Mouse (Mus musculus): Measurements from ENCODE around the gene Prmt7. TPM values are rescaled to one million over a fixed set of nuclear protein-coding genes. Genes with fewer than 3 reads are reported as not detected.

Prmt7 gene
- polyA plus RNA-seq, 1 experiment from 2014 or later, result 43.8 TPM

- Histone ChIP-seq H3K4me3 (replicated peaks; ENCODE audit: low read length) (no peak overlapping the region), H3K27ac (ENCODE audit: low read length) (no peak overlapping the region), H3K9me3 (replicated peaks; ENCODE audit: control insufficient read depth, low read length) (no peaks in the 10 kb centered on the region), H3K4me1 (ENCODE audit: control insufficient read depth, insufficient read depth, low read length) (no peaks in the 10 kb centered on the region), H3K27me3 (ENCODE audit: control insufficient read depth, insufficient read depth, low read length) (no peaks in the 10 kb centered on the region), H3K4me2 (ENCODE audit: low read depth, low read length) (no peak overlapping the region), H3K9ac (ENCODE audit: low read length) (no peak overlapping the region), H3K36me3 (ENCODE audit: control insufficient read depth, insufficient read depth, low read length) (0 out of 2 replicates have a peak, but pooled peaks cover 5% of the 10 kb centered on the region)
- ATAC-seq (ENCODE audit: insufficient read depth, low FRiP score), result no peak
- 86% methylated on average over 5 of the region's 5 CpGs for WGBS
Observed at GRCm38 (mm10) chr8:106237106-106237505, 26.4 kb downstream of the Prmt7 start.

GRCm38 (mm10) chr8:106250186-106250585 is 39.5 kb downstream of the Prmt7 start:
- Histone ChIP-seq H3K27ac (ENCODE audit: low read length) (no peak overlapping the region), H3K4me2 (ENCODE audit: low read depth, low read length) (no peak overlapping the region), H3K9me3 (replicated peaks; ENCODE audit: control insufficient read depth, low read length) (no peaks in the 10 kb centered on the region), H3K27me3 (ENCODE audit: control insufficient read depth, insufficient read depth, low read length) (no peaks in the 10 kb centered on the region), H3K4me1 (ENCODE audit: control insufficient read depth, insufficient read depth, low read length) (no peaks in the 10 kb centered on the region), H3K9ac (ENCODE audit: low read length) (no peak overlapping the region), H3K4me3 (replicated peaks; ENCODE audit: low read length) (no peak overlapping the region), H3K36me3 (ENCODE audit: control insufficient read depth, insufficient read depth, low read length) (0 out of 2 replicates have a peak, but pooled peaks cover 3% of the 10 kb centered on the region)
- no peak for ATAC-seq (ENCODE audit: insufficient read depth, low FRiP score)
- WGBS, result 59% methylated on average over 4 of the region's 4 CpGs

- Histone ChIP-seq H3K9ac (ENCODE audit: low read length) (no peak overlapping the region), H3K36me3 (ENCODE audit: control insufficient read depth, insufficient read depth, low read length) (no peaks in the 10 kb centered on the region; the same call in 1 of the 2 replicates), H3K4me3 (replicated peaks; ENCODE audit: low read length) (no peak overlapping the region), H3K27me3 (ENCODE audit: control insufficient read depth, insufficient read depth, low read length) (no peaks in the 10 kb centered on the region), H3K27ac (ENCODE audit: low read length) (no peak overlapping the region), H3K4me2 (ENCODE audit: low read depth, low read length) (no peak overlapping the region), H3K9me3 (replicated peaks; ENCODE audit: control insufficient read depth, low read length) (no peaks in the 10 kb centered on the region), H3K4me1 (ENCODE audit: control insufficient read depth, insufficient read depth, low read length) (no peaks in the 10 kb centered on the region)
- 48% methylated on average over 1 of the region's 1 CpGs for WGBS
- ATAC-seq (ENCODE audit: insufficient read depth, low FRiP score), result no peak
Observed at GRCm38 (mm10) chr8:106258169-106258568, 47.4 kb downstream of the Prmt7 start.

- Histone ChIP-seq H3K4me1 (ENCODE audit: control insufficient read depth, insufficient read depth, low read length) (no peaks in the 10 kb centered on the region), H3K36me3 (ENCODE audit: control insufficient read depth, insufficient read depth, low read length) (no peaks in the 10 kb centered on the region; the same call in 1 of the 2 replicates), H3K4me2 (ENCODE audit: low read depth, low read length) (no peak overlapping the region), H3K27me3 (ENCODE audit: control insufficient read depth, insufficient read depth, low read length) (no peaks in the 10 kb centered on the region), H3K9me3 (replicated peaks; ENCODE audit: control insufficient read depth, low read length) (no peaks in the 10 kb centered on the region), H3K4me3 (replicated peaks; ENCODE audit: low read length) (no peak overlapping the region), H3K9ac (ENCODE audit: low read length) (no peak overlapping the region), H3K27ac (ENCODE audit: low read length) (no peak overlapping the region)
- no peak for ATAC-seq (ENCODE audit: insufficient read depth, low FRiP score)
- WGBS, result 89% methylated on average over 10 of the region's 10 CpGs
Observed at GRCm38 (mm10) chr8:106259579-106260255, 49.0 kb downstream of the Prmt7 start.

- Histone ChIP-seq H3K4me2 (ENCODE audit: low read depth, low read length) (no peak overlapping the region), H3K9me3 (replicated peaks; ENCODE audit: control insufficient read depth, low read length) (no peaks in the 10 kb centered on the region), H3K27me3 (ENCODE audit: control insufficient read depth, insufficient read depth, low read length) (no peaks in the 10 kb centered on the region), H3K36me3 (ENCODE audit: control insufficient read depth, insufficient read depth, low read length) (no peaks in the 10 kb centered on the region; the same call in 1 of the 2 replicates), H3K27ac (ENCODE audit: low read length) (no peak overlapping the region), H3K4me1 (ENCODE audit: control insufficient read depth, insufficient read depth, low read length) (no peaks in the 10 kb centered on the region), H3K4me3 (replicated peaks; ENCODE audit: low read length) (no peak overlapping the region), H3K9ac (ENCODE audit: low read length) (no peak overlapping the region)
- 82% methylated on average over 4 of the region's 4 CpGs for WGBS
- no peak for ATAC-seq (ENCODE audit: insufficient read depth, low FRiP score)
Observed at GRCm38 (mm10) chr8:106260894-106261293, 50.2 kb downstream of the Prmt7 start.

- Histone ChIP-seq H3K9me3 (replicated peaks; ENCODE audit: control insufficient read depth, low read length) (no peaks in the 10 kb centered on the region), H3K4me1 (ENCODE audit: control insufficient read depth, insufficient read depth, low read length) (no peaks in the 10 kb centered on the region), H3K36me3 (ENCODE audit: control insufficient read depth, insufficient read depth, low read length) (no peaks in the 10 kb centered on the region; the same call in 1 of the 2 replicates), H3K27me3 (ENCODE audit: control insufficient read depth, insufficient read depth, low read length) (no peaks in the 10 kb centered on the region), H3K9ac (ENCODE audit: low read length) (no peak overlapping the region), H3K4me3 (replicated peaks; ENCODE audit: low read length) (no peak overlapping the region), H3K4me2 (ENCODE audit: low read depth, low read length) (no peak overlapping the region), H3K27ac (ENCODE audit: low read length) (no peak overlapping the region)
- ATAC-seq (ENCODE audit: insufficient read depth, low FRiP score), result peak; percentile 44; the same call in 1 of the 2 replicates
- 37% methylated on average over 5 of the region's 5 CpGs for WGBS
Observed at GRCm38 (mm10) chr8:106262343-106262742, 51.6 kb downstream of the Prmt7 start.

- Histone ChIP-seq H3K36me3 (ENCODE audit: control insufficient read depth, insufficient read depth, low read length) (no peaks in the 10 kb centered on the region; the same call in 1 of the 2 replicates), H3K9ac (ENCODE audit: low read length) (no peak overlapping the region), H3K27me3 (ENCODE audit: control insufficient read depth, insufficient read depth, low read length) (no peaks in the 10 kb centered on the region), H3K4me1 (ENCODE audit: control insufficient read depth, insufficient read depth, low read length) (peaks cover 2% of the 10 kb centered on the region; the same call in 1 of the 2 replicates), H3K4me2 (ENCODE audit: low read depth, low read length) (no peak overlapping the region), H3K9me3 (replicated peaks; ENCODE audit: control insufficient read depth, low read length) (no peaks in the 10 kb centered on the region), H3K27ac (ENCODE audit: low read length) (no peak overlapping the region), H3K4me3 (replicated peaks; ENCODE audit: low read length) (no peak overlapping the region)
- WGBS, result 88% methylated on average over 4 of the region's 4 CpGs
- ATAC-seq (ENCODE audit: insufficient read depth, low FRiP score), result no peak
Observed at GRCm38 (mm10) chr8:106263928-106264327, 53.2 kb downstream of the Prmt7 start.

GRCm38 (mm10) chr8:106265398-106265797 is 54.7 kb downstream of the Prmt7 start:
- no peaks in the 10 kb centered on the region for H3K27me3 ChIP-seq (ENCODE audit: control insufficient read depth, insufficient read depth, low read length)
- H3K4me1 ChIP-seq (ENCODE audit: control insufficient read depth, insufficient read depth, low read length), result peaks cover 16% of the 10 kb centered on the region
- no peak overlapping the region for H3K27ac ChIP-seq (ENCODE audit: low read length)
- no peak overlapping the region for H3K9ac ChIP-seq (ENCODE audit: low read length)
- WGBS, result 85% methylated on average over 17 of the region's 17 CpGs
- no peak for ATAC-seq (ENCODE audit: insufficient read depth, low FRiP score)
- no peaks in the 10 kb centered on the region for H3K9me3 ChIP-seq (replicated peaks; ENCODE audit: control insufficient read depth, low read length)
- H3K4me3 ChIP-seq (replicated peaks; ENCODE audit: low read length), result no peak overlapping the region
- no peak overlapping the region for H3K4me2 ChIP-seq (ENCODE audit: low read depth, low read length)
- H3K36me3 ChIP-seq (ENCODE audit: control insufficient read depth, insufficient read depth, low read length), result no peaks in the 10 kb centered on the region

- H3K9ac ChIP-seq (ENCODE audit: low read length), result no peak overlapping the region
- H3K27ac ChIP-seq (ENCODE audit: low read length), result peak overlapping the region; percentile 58
- WGBS, result 54% methylated on average over 5 of the region's 5 CpGs
Observed at GRCm38 (mm10) chr8:106268710-106269346, 58.1 kb downstream of the Prmt7 start.

More at GRCm38 (mm10) chr8:106268710-106269346, 58.1 kb downstream of the Prmt7 start:
- no peak overlapping the region for H3K4me3 ChIP-seq (replicated peaks; ENCODE audit: low read length)
- no peaks in the 10 kb centered on the region for H3K9me3 ChIP-seq (replicated peaks; ENCODE audit: control insufficient read depth, low read length)
- no peaks in the 10 kb centered on the region for H3K27me3 ChIP-seq (ENCODE audit: control insufficient read depth, insufficient read depth, low read length)
- no peaks in the 10 kb centered on the region for H3K36me3 ChIP-seq (ENCODE audit: control insufficient read depth, insufficient read depth, low read length)
- peaks cover 28% of the 10 kb centered on the region for H3K4me1 ChIP-seq (ENCODE audit: control insufficient read depth, insufficient read depth, low read length)
- ATAC-seq (ENCODE audit: insufficient read depth, low FRiP score), result peak; percentile 87
- H3K4me2 ChIP-seq (ENCODE audit: low read depth, low read length), result no peak overlapping the region

All from stomach, embryonic 16.5 days (tissue).